Mouse (Mus musculus): Measurements from ENCODE around the gene Rps8.

DNA sequence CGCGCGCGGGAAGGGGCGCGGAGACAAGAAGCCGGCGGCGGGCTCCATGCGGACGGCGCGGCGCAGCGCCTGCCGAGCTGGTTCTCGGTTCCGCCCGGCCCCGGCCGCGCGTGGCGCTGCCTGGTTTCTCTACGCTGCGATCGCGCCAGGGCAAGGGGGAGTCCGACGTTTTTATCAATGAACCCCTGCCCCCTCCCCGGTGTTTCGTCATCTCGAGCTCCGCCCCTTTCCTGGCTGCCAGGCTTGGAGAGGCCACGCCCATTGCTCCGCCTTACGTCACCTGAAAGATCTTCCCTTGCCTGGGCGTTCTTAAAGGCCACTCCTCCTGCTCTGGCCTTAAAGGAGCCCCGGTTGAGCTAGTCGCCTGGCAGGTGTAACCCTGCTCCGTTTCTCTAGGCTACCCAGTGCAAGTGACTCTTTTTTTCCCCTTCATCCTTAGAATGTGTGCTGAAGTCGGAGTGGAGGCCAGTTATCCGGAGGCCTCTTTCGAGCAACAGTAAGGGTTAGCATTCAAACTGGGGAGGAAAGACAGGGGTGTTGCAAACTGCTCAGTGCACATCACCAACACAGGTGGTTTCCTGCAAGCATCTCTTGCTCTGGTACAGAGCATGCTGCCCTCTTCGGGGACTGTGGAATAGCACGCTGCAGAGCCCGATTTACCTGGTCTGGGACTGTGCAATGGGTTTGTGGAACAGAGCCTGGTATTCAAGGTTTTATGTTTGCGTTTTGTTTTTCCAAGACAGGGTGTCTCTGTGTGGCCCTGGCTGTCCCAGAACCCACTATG is 22.0 kb downstream of the Rps8 start, which contains the start of gene Plk3:
- TF ChIP-seq KAT2A (conservative IDR thresholded peaks at IDR 0.05; ENCODE audit: low read depth, low read length) (no peak), CTCF (IDR thresholded peaks at IDR 0.05 in 2 of 3, conservative IDR thresholded peaks at IDR 0.05 in 1 of 3; ENCODE audit: control insufficient read depth in 1 of 3, insufficient read depth in 1 of 3, low read depth in 2 of 3, low read length in 3 of 3, poor library complexity in 1 of 3, severe bottlenecking in 1 of 3) (no peak), MAX (IDR thresholded peaks at IDR 0.05; ENCODE audit: low read length) (no peak), POLR2AphosphoS5 (IDR thresholded peaks at IDR 0.05; ENCODE audit: borderline replicate concordance, low read depth, low read length) (no peak)

All from MEL (cell line).